Mouse (Mus musculus) heart, postnatal 0 days (tissue): Measurements from ENCODE around the gene Coq2.

ENCODE experiments used
- CTCF ChIP-seq: IDR thresholded peaks from 2 replicates; pipeline ENCODE4 v1.5.1; 2016; ENCODE audit warnings: antibody characterized with exemption, control low read depth, low read depth
- EP300 ChIP-seq: IDR thresholded peaks from 2 replicates; pipeline ENCODE4 v1.6.1; 2016; ENCODE audit warnings: antibody characterized with exemption, low read depth

- no peak for TF ChIP-seq CTCF
- no peak for TF ChIP-seq EP300
These were observed 23.5 kb downstream of the Coq2 start for GRCm38 (mm10) chr5:100651486-100651885.
